Mouse (Mus musculus) small intestine, adult 2 months (tissue): ENCODE data around the gene Mindy4. TPM values are rescaled to one million over a fixed set of nuclear protein-coding genes. Genes with fewer than 3 reads are reported as not detected.

Experiments used
- H3K27ac ChIP-seq: fragments of 200-500 bp; 2 replicates; pipeline ENCODE4 v1.5.1; 2012; ENCODE audit warnings: low read depth, low read length, control low read depth, inconsistent platforms; ENCODE audit not compliant: insufficient read depth
- H3K27me3 ChIP-seq: fragments of 200-500 bp; 2 replicates; pipeline ENCODE4 v1.6.1; 2012; ENCODE audit warnings: mild to moderate bottlenecking, moderate library complexity, low read length, inconsistent platforms; ENCODE audit not compliant: control insufficient read depth, insufficient read depth
- H3K36me3 ChIP-seq: fragments of 200-500 bp; 2 replicates; pipeline ENCODE4 v1.6.1; 2012; ENCODE audit warnings: mild to moderate bottlenecking, low read length, control low read depth, inconsistent platforms; ENCODE audit not compliant: control insufficient read depth, insufficient read depth
- H3K4me1 ChIP-seq: fragments of 200-500 bp; 2 replicates; pipeline ENCODE4 v1.6.1; 2012; ENCODE audit warnings: low read length, inconsistent platforms, mixed read lengths; ENCODE audit not compliant: control insufficient read depth, insufficient read depth, insufficient read length
- H3K4me3 ChIP-seq: fragments of 200-500 bp; 2 replicates; pipeline ENCODE4 v1.5.1; 2012; ENCODE audit warnings: low read depth, mild to moderate bottlenecking, control low read depth, inconsistent platforms, low read length, moderate library complexity
- CTCF ChIP-seq: fragments of 200-500 bp; IDR thresholded peaks from 2 replicates; pipeline ENCODE4 v1.5.1; 2012; ENCODE audit warnings: low read depth, mild to moderate bottlenecking, control low read depth, inconsistent platforms, low read length, moderate library complexity, mixed read lengths; ENCODE audit not compliant: insufficient replicate concordance, insufficient read length; ENCODE audit errors: extremely low read depth
- POLR2A ChIP-seq: fragments of 200-500 bp; IDR thresholded peaks from 2 replicates; pipeline ENCODE4 v1.6.1; 2012; ENCODE audit warnings: low read depth, mild to moderate bottlenecking, control low read depth, inconsistent platforms, low read length, moderate library complexity
- WGBS: fragments of 180-500 bp; shearing (Covaris S2); methylation state at CpG from one replicate; pipeline ENCODE4 v1.1.7; 2018; 5-methylcytosine and 5-hydroxymethylcytosine counted together
- polyA plus RNA-seq: library from polyadenylated mRNA; depleted of rRNA; stranded (reverse); fragments of >200 nt; gene quantifications from 2 replicates; pipeline ENCODE4 v1.2.3, GENCODE M21; 2012

Mindy4 gene
- polyA plus RNA-seq, 1 experiment, result 0.98 TPM

DNA sequence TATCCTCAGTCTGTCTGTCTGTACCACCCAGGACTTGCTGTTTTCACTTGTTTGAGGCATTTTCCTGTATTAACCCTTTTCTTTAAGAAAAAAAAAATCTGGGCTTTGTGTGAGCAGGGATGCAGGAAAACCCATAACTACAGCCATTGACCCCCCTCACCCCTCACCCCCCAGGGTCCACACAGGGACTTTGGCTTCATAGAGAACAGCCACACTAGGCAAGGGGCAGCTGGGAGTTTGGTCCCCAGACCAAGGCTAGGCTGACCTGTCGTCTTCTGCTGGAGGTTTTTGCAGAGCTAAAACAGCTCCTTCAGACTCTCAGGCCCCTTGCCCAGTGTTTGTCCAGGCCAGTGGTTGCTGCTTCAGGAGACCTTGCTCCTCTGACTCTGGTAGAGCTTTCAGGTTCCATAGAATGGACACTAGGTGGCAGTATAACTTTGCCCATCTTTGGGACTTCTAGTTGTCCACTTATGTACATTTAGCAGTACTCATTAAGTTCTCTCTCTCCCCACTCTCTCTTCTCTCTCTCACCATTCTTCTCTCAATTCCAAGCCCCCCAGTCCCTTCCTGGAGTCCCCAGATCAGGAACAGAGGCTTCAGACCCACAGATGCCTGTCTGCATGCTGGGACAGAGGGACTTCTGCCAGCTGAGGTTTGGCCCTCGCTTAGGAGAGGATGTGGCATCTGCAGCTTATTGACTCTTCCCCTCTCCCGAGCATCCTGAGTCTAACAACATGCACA lies 29.5 kb downstream of the Mindy4 start:
- Histone ChIP-seq H3K4me3 (no peak overlapping the region), H3K27ac (no peak overlapping the region), H3K27me3 (no peaks in the 10 kb centered on the region), H3K36me3 (no peaks in the 10 kb centered on the region), H3K4me1 (no peaks in the 10 kb centered on the region)
- WGBS, result 45% methylated on average over 3 of the region's 3 CpGs
- peak; percentile 38; the same call in 1 of the 2 replicates for TF ChIP-seq CTCF
- no peak for TF ChIP-seq POLR2A

DNA sequence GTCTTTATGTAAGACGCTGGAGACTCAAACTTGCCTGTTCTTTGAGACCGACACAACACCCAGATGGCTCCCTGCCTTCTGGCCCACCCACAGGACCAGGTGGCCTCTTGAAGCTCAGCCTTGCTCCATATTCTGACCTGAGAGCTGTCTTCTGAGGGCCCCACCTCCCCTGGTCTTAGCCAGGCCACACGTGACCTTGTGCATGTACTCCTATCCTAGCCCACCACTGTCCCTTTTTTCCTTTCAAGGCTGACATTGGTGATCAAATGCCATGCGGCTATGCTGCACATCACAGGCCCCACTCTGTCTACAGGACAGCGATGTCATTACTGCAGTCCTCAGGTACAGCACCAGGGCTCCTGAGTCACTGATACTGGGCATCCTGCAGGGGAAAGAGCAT lies 30.1 kb downstream of the Mindy4 start:
- no peak overlapping the region for H3K27ac ChIP-seq
- WGBS, result 90% methylated on average over 5 of the region's 5 CpGs
- TF ChIP-seq POLR2A, result no peak
- TF ChIP-seq CTCF, result no peak
- H3K4me3 ChIP-seq, result no peak overlapping the region
- no peaks in the 10 kb centered on the region for H3K36me3 ChIP-seq
- H3K27me3 ChIP-seq, result no peaks in the 10 kb centered on the region
- H3K4me1 ChIP-seq, result no peaks in the 10 kb centered on the region

DNA sequence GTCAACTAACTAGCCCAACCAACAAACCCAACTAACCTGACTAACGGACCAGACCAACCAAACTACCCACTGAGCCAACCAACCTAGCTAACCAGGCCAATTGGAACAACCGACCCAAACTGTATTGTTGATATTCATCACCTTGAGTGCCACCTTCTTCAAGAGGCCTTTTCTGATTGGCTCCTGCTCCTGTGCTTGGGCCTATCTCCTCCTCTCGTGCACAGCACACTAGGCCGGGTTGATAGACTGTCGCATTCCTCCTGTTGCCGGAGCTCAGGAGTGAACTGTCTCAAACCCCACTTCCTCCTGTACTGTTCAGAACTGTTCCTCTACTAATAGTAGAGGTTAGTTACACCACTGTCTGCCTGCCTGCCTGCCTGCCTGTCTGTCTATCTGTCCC lies 31.5 kb downstream of the Mindy4 start:
- Histone ChIP-seq H3K4me1 (peaks cover 7% of the 10 kb centered on the region; the same call in 1 of the 2 replicates), H3K27ac (no peak overlapping the region), H3K36me3 (no peaks in the 10 kb centered on the region), H3K27me3 (no peaks in the 10 kb centered on the region), H3K4me3 (no peak overlapping the region)
- 90% methylated on average over 6 of the region's 6 CpGs for WGBS
- TF ChIP-seq POLR2A (no peak), CTCF (no peak)

DNA sequence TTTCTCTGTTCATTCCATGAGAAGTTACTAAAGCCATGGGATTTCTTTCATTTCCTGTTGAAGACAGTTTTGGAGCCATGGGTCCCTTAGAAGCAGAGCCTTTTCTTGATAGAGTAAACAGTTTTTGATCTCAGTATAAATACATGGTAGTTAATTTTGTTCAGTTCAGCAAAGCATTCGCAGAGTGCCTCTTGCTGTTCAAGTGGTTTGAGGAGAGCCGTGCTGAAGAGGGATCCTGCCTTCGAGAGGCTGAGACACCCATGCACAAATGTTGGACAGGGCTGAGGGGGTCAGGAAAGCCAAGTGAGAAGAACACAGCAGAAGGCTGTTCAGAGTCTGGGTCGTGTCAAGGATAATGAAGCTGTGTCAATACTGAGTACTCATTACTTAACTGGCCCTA lies 32.5 kb downstream of the Mindy4 start:
- Histone ChIP-seq H3K4me1 (peaks cover 11% of the 10 kb centered on the region; the same call in 1 of the 2 replicates), H3K27ac (no peak overlapping the region), H3K4me3 (no peak overlapping the region), H3K27me3 (no peaks in the 10 kb centered on the region), H3K36me3 (no peaks in the 10 kb centered on the region)
- WGBS, result 84% methylated on average over 4 of the region's 4 CpGs
- TF ChIP-seq CTCF, result no peak
- TF ChIP-seq POLR2A, result no peak

DNA sequence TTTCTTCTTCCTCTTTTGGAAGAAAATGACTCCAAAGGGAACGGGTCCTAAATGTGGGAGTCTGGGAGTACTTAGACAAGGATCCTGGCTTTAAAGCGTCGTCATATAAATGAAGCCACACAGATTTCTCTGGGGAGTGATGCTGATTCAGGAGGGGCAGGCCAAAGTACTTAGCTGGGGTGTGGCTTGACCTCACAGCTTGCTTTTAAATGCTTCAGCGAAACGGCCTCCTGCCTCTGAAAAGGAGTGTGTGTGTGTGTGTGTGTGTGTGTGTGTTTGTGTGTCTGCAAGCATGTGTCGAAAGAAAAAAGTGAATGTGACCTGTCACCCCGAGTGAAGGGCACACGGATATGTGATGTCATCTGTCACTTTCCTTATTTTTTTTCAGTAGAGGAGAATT lies 36.7 kb downstream of the Mindy4 start:
- no peak overlapping the region for H3K27ac ChIP-seq
- 31% methylated on average over 8 of the region's 8 CpGs for WGBS
- H3K4me1 ChIP-seq, result peaks cover 11% of the 10 kb centered on the region; the same call in 1 of the 2 replicates
- no peak overlapping the region for H3K4me3 ChIP-seq
- H3K27me3 ChIP-seq, result no peaks in the 10 kb centered on the region
- H3K36me3 ChIP-seq, result no peaks in the 10 kb centered on the region
- no peak for TF ChIP-seq CTCF
- no peak for TF ChIP-seq POLR2A

DNA sequence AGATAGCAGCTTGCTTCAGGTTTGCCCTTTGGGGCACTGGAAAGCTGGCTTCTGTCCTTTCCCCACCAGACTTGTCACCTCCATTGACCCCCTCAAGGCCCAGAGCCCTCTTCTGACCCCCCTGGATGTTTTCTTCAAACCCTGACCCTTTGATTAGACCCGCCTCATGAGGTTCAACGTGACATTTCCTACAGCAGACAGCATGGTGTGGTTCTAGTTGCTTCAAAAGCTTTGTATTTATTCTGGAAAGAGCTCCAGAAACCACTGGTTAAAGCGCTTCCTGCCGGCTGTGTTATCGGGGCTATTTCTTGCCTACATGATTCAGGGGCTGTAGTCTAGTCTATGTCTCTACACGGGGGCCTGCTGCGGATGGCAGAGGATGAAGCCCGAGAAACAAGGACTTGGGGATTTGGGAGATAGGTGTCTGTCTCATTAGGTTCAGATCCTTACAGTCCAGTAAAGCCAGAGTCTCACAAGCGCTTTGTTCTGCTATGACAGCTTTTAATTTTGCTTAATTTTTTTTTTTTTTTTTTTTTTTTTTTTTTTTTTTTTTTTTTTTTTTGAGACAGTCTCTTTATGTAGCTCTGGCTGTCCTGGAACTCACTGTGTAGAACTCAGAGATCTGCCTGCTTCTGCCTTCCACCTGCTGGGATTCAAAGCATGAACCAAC lies 37.5 kb downstream of the Mindy4 start:
- no peak for TF ChIP-seq CTCF
- TF ChIP-seq POLR2A, result no peak
- H3K4me3 ChIP-seq, result no peak overlapping the region
- no peaks in the 10 kb centered on the region for H3K27me3 ChIP-seq
- H3K4me1 ChIP-seq, result peaks cover 11% of the 10 kb centered on the region; the same call in 1 of the 2 replicates
- 85% methylated on average over 9 of the region's 9 CpGs for WGBS
- no peaks in the 10 kb centered on the region for H3K36me3 ChIP-seq
- no peak overlapping the region for H3K27ac ChIP-seq

DNA sequence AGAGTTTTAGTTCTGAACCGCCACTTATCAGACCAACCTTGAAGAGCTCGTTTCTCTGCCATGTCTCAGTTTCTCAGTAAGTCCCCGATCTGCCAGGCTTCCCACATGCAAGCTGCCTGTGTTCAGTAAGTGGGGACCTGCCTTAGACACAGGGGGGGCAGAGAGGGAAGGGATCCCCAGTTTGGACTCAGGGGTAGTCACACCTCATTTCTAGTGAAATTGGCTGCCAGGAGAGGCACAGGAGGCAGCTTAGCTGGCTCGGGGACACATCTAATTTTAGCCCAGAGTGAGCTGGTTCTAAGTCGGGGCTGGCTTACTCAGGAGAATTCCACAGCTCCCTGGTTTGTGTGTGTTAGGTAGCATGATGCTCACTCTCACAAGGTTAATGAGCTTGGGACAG lies 38.3 kb downstream of the Mindy4 start:
- no peak overlapping the region for H3K27ac ChIP-seq
- H3K27me3 ChIP-seq, result no peaks in the 10 kb centered on the region
- peaks cover 11% of the 10 kb centered on the region; the same call in 1 of the 2 replicates for H3K4me1 ChIP-seq
- TF ChIP-seq CTCF, result no peak
- no peak for TF ChIP-seq POLR2A
- H3K4me3 ChIP-seq, result no peak overlapping the region
- WGBS, result 82% methylated on average over 5 of the region's 5 CpGs
- no peaks in the 10 kb centered on the region for H3K36me3 ChIP-seq
